Mouse (Mus musculus) kidney, embryonic 16.5 days (tissue): ENCODE measurements around the gene Mxd3. TPM values are rescaled to one million over a fixed set of nuclear protein-coding genes. Genes with fewer than 3 reads are reported as not detected.

Source experiments
- ATAC-seq: fragments of 200-750 bp; cut with Nextera tagmentation; 2 replicates; pipeline ENCODE4 v1.8.0; 2017; ENCODE audit warnings: moderate TSS enrichment; ENCODE audit not compliant: low FRiP score, low TSS enrichment
- H3K27ac ChIP-seq: fragments of 300-500 bp; sonication (generic); 2 replicates; pipeline ENCODE4 v1.5.1; 2014; ENCODE audit warnings: low read length
- H3K27me3 ChIP-seq: fragments of 300-500 bp; sonication (generic); 2 replicates; pipeline ENCODE4 v1.6.1; 2014; ENCODE audit warnings: low read length, control low read depth, mixed read lengths; ENCODE audit not compliant: insufficient read depth
- H3K36me3 ChIP-seq: fragments of 300-500 bp; sonication (generic); 2 replicates; pipeline ENCODE4 v1.6.1; 2014; ENCODE audit warnings: low read length, control low read depth, mixed read lengths; ENCODE audit not compliant: insufficient read depth
- H3K4me1 ChIP-seq: fragments of 300-500 bp; sonication (generic); 2 replicates; pipeline ENCODE4 v1.6.1; 2014; ENCODE audit warnings: low read length, control low read depth, mixed read lengths; ENCODE audit not compliant: insufficient read depth
- H3K4me2 ChIP-seq: fragments of 300-500 bp; sonication (generic); replicated peaks from 2 replicates; pipeline ENCODE4 v1.6.1; 2014; ENCODE audit warnings: low read depth, low read length
- H3K4me3 ChIP-seq: fragments of 300-500 bp; sonication (generic); 2 replicates; pipeline ENCODE4 v1.5.1; 2014; ENCODE audit warnings: mild to moderate bottlenecking, low read length
- H3K9ac ChIP-seq: fragments of 300-500 bp; sonication (generic); replicated peaks from 2 replicates; pipeline ENCODE4 v1.6.1; 2014; ENCODE audit warnings: low read length
- H3K9me3 ChIP-seq: fragments of 300-500 bp; sonication (generic); 2 replicates; pipeline ENCODE4 v1.6.1; 2016; ENCODE audit warnings: low read length, control low read depth
- WGBS: fragments of 180-500 bp; shearing (Covaris S2); extraction: QIAGEN DNeasy Blood & Tissue Kit; methylation state at CpG from one replicate; pipeline ENCODE4 v1.1.7; 2014; 5-methylcytosine and 5-hydroxymethylcytosine counted together
- polyA plus RNA-seq: library from polyadenylated mRNA; unstranded; fragments of >200 nt; fragmentation: Nextera tagmentation; extraction: Ambion mirVana; gene quantifications from 2 replicates; pipeline ENCODE4 v1.2.1, GENCODE M21; 2015

Mxd3 gene
- polyA plus RNA-seq, 1 experiment from 2014 or later: 37.6 TPM

GRCm38 (mm10) chr13:55288854-55289253, 40.8 kb downstream of the Mxd3 start:
- peaks cover 47% of the 10 kb centered on the region for H3K36me3 ChIP-seq
- ATAC-seq: no peak
- WGBS: 83% methylated on average over 3 of the region's 3 CpGs
- H3K4me2 ChIP-seq: no peak overlapping the region
- no peaks in the 10 kb centered on the region for H3K4me1 ChIP-seq
- no peaks in the 10 kb centered on the region for H3K27me3 ChIP-seq
- H3K4me3 ChIP-seq: no peak overlapping the region
- no peak overlapping the region for H3K27ac ChIP-seq
- H3K9ac ChIP-seq: no peak overlapping the region
- no peaks in the 10 kb centered on the region for H3K9me3 ChIP-seq

- Histone ChIP-seq H3K9ac (no peak overlapping the region), H3K27me3 (no peaks in the 10 kb centered on the region), H3K36me3 (peaks cover 51% of the 10 kb centered on the region), H3K9me3 (no peaks in the 10 kb centered on the region), H3K27ac (no peak overlapping the region), H3K4me2 (no peak overlapping the region), H3K4me3 (no peak overlapping the region), H3K4me1 (no peaks in the 10 kb centered on the region)
- 92% methylated on average over 5 of the region's 5 CpGs for WGBS
- ATAC-seq: no peak
Measured at GRCm38 (mm10) chr13:55277646-55278045, 52.0 kb downstream of the Mxd3 start.

GRCm38 (mm10) chr13:55277203-55277602, 52.4 kb downstream of the Mxd3 start:
- Histone ChIP-seq H3K4me3 (no peak overlapping the region), H3K27me3 (no peaks in the 10 kb centered on the region), H3K27ac (no peak overlapping the region), H3K9me3 (no peaks in the 10 kb centered on the region), H3K4me2 (no peak overlapping the region), H3K36me3 (peaks cover 50% of the 10 kb centered on the region), H3K9ac (no peak overlapping the region), H3K4me1 (no peaks in the 10 kb centered on the region)
- WGBS: 87% methylated on average over 5 of the region's 5 CpGs
- no peak for ATAC-seq

Other genes starting within 250 kb of the Mxd3 start
- 24.9 and 27.4 TPM in 2 replicates for gene Uimc1, start 229.5 kb downstream of the Mxd3 start, polyA plus RNA-seq
- 19.6 and 22.7 TPM in 2 replicates for gene Zfp346, start 224.5 kb downstream of the Mxd3 start, polyA plus RNA-seq
- gene Gm17617, start 196.3 kb downstream of the Mxd3 start, polyA plus RNA-seq: not detected in 2 replicates
- gene Fgfr4, start 177.2 kb downstream of the Mxd3 start, polyA plus RNA-seq: 21.8 and 23.0 TPM in 2 replicates
- gene Nsd1, start 120.0 kb downstream of the Mxd3 start, polyA plus RNA-seq: 49.6 and 58.6 TPM in 2 replicates
- gene Prelid1, start 9.3 kb downstream of the Mxd3 start, polyA plus RNA-seq: 511 and 518 TPM in 2 replicates
- gene Rab24, start 7.9 kb downstream of the Mxd3 start, polyA plus RNA-seq: 91.5 and 95.5 TPM in 2 replicates
- gene Lman2, start 33.0 kb upstream of the Mxd3 start, polyA plus RNA-seq: 127 and 131 TPM in 2 replicates
- gene Rgs14, start 39.9 kb upstream of the Mxd3 start, polyA plus RNA-seq: 1.1 and 1.3 TPM in 2 replicates
- gene Slc34a1, start 68.4 kb upstream of the Mxd3 start, polyA plus RNA-seq: 366 and 385 TPM in 2 replicates
- gene Pfn3, start 85.4 kb upstream of the Mxd3 start, polyA plus RNA-seq: 0.46 TPM in 1 of 2 replicates, not detected in the other
- 0.28 and 0.79 TPM in 2 replicates for gene F12, start 97.0 kb upstream of the Mxd3 start, polyA plus RNA-seq
- gene Grk6, start 115.2 kb upstream of the Mxd3 start, polyA plus RNA-seq: 17.4 and 25.6 TPM in 2 replicates
- gene Prr7, start 134.4 kb upstream of the Mxd3 start, polyA plus RNA-seq: 0.37 and 0.59 TPM in 2 replicates
- gene Dbn1, start 158.3 kb upstream of the Mxd3 start, polyA plus RNA-seq: 177 and 194 TPM in 2 replicates
- gene Pdlim7, start 183.9 kb upstream of the Mxd3 start, polyA plus RNA-seq: 162 and 169 TPM in 2 replicates
- 2.5 TPM in 2 replicates for gene Dok3, start 199.5 kb upstream of the Mxd3 start, polyA plus RNA-seq
- 89.1 and 91.6 TPM in 2 replicates for gene Ddx41, start 206.8 kb upstream of the Mxd3 start, polyA plus RNA-seq
- gene Fam193b, start 241.3 kb upstream of the Mxd3 start, polyA plus RNA-seq: 40.2 and 41.2 TPM in 2 replicates
- gene Tmed9, start 243.9 kb upstream of the Mxd3 start, polyA plus RNA-seq: 175 and 177 TPM in 2 replicates